Mouse (Mus musculus) cerebellum, adult 2 months (tissue): ENCODE data around the gene Ppp4r3b. TPM values are rescaled to one million over a fixed set of nuclear protein-coding genes. Genes with fewer than 3 reads are reported as not detected.

Experiments
- DNase-seq, 2 experiments: peaks; one replicate each; pipeline ENCODE4 v3.0.0; 2021
- H3K27ac ChIP-seq: fragments of 200-500 bp; 2 replicates; pipeline ENCODE4 v1.5.1; 2012; ENCODE audit warnings: low read length, control low read depth, inconsistent platforms; ENCODE audit not compliant: insufficient read depth
- H3K27me3 ChIP-seq: fragments of 200-500 bp; 2 replicates; pipeline ENCODE4 v1.6.1; 2012; ENCODE audit warnings: inconsistent platforms, mild to moderate bottlenecking, low read length, moderate library complexity; ENCODE audit not compliant: control insufficient read depth, insufficient read depth
- H3K4me1 ChIP-seq: fragments of 200-500 bp; 2 replicates; pipeline ENCODE4 v1.6.1; 2011; ENCODE audit warnings: low read length; ENCODE audit not compliant: control insufficient read depth, insufficient read depth
- H3K4me3 ChIP-seq: fragments of 200-500 bp; replicated peaks from 2 replicates; pipeline ENCODE3; 2011; ENCODE audit warnings: mild to moderate bottlenecking, low read depth, low read length, control low read depth; ENCODE audit not compliant: insufficient read depth
- CTCF ChIP-seq: fragments of 200-500 bp; IDR thresholded peaks from 2 replicates; pipeline ENCODE4 v1.5.1; 2011; ENCODE audit warnings: low read depth, mild to moderate bottlenecking, control low read depth, low read length, moderate library complexity, borderline replicate concordance; ENCODE audit not compliant: insufficient read depth
- POLR2A ChIP-seq: fragments of 200-500 bp; IDR thresholded peaks from 2 replicates; pipeline ENCODE4 v1.6.1; 2011; ENCODE audit warnings: low read length, control low read depth, borderline replicate concordance; ENCODE audit not compliant: insufficient read depth
- WGBS: fragments of 180-500 bp; shearing (Covaris S2); methylation state at CpG from one replicate; pipeline ENCODE4 v1.1.7; 2018; 5-methylcytosine and 5-hydroxymethylcytosine counted together
- polyA plus RNA-seq: library from polyadenylated mRNA; depleted of rRNA; stranded (reverse); fragments of >200 nt; gene quantifications from 2 replicates; pipeline ENCODE4 v1.2.3, GENCODE M21; 2012; rRNA removed

Gene Ppp4r3b
- polyA plus RNA-seq, 1 experiment = 21.5 TPM

- no peak for DNase-seq
- TF ChIP-seq POLR2A (no peak), CTCF (no peak)
Measured at GRCm38 (mm10) chr11:29241961-29242360, 69.3 kb downstream of the Ppp4r3b start.

DNA sequence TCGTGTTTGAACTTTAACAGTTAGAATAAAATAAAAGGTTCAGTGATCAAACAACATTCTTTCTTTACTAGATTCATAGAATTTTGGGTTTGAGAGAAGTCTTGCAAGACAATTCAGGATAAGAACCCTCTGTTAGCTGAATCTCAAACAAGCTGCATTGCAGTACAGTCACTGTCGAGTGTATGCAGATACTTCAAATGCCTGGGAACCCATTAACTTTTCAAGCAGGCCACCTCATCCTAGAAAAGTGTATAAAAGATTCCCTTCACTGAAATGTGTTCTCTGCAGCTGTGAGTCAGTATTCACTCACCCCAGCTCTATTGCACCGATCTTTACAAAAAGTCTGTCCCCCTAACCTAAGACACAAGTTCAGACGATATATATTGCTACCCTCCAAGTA lies 73.3 kb downstream of the Ppp4r3b start:
- Histone ChIP-seq H3K4me1 (peaks cover 3% of the 10 kb centered on the region; the same call in 1 of the 2 replicates), H3K4me3 (no peak overlapping the region), H3K27ac (no peak overlapping the region), H3K27me3 (no peaks in the 10 kb centered on the region)
- TF ChIP-seq POLR2A (no peak), CTCF (no peak)
- no peak for DNase-seq
- 39% methylated on average over 4 of the region's 4 CpGs for WGBS

More at GRCm38 (mm10) chr11:29241961-29242360, 69.3 kb downstream of the Ppp4r3b start:
- H3K27me3 ChIP-seq = no peaks in the 10 kb centered on the region
- no peak overlapping the region for H3K4me3 ChIP-seq
- H3K27ac ChIP-seq = no peak overlapping the region
- WGBS = 66% methylated on average over 4 of the region's 4 CpGs
- H3K4me1 ChIP-seq = peaks cover 3% of the 10 kb centered on the region; the same call in 1 of the 2 replicates

DNA sequence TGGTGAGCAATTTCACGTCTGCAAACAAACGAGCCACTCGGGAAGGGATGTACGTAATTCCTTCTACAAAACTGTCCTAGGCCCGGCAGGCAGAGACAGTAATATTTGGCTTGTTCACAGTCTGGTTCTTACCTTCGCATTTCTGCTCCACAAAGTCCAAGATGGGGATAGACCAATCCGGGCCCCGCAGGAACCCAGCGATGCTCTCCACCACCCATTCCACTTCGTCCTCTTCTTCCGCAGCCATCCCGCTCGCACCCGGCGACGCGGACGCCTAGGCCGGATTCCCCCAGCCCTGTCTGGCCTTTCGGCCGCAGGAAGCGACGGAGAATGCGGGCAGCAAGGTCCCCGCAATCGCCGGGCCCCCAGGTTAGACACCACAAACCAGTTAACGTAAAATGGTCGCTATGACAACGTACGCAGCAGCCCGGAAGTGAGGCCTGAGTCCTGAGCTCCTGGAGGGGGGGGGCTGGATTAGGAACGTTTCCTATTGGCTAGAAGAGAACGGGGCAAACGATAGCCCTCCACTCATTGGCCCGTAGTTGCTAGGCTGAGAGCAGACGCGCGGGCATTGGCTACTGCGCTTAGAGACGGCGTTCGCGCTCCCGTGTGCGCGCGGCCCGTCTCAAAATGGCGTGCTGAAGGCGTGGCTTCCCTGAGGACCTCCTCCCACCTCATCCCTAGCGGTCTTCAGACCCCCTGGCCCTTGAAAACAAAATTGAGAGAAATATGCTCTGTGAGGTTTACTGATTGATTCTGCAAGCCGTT lies 74.4 kb downstream of the Ppp4r3b start, which contains the start of gene Cfap36:
Gene Cfap36, minus strand, starts transcription at position 527 of the 768 bp plus-strand sequence.
- Histone ChIP-seq H3K27me3 (no peaks in the 10 kb centered on the region), H3K4me1 (peaks cover 3% of the 10 kb centered on the region; the same call in 1 of the 2 replicates), H3K4me3 (peak within 1 kb of the TSS; percentile 71), H3K27ac (0 out of 2 replicates have a peak within 1 kb of the TSS, but pooled peaks have one; percentile 4)
- under 1% methylated on average over 53 of the region's 53 CpGs for whole genome bisulfite sequencing
- peak; percentile 89 to 96 for DNase-seq
- TF ChIP-seq CTCF (no peak), POLR2A (peak; percentile 43; the same call in 1 of the 2 replicates)

DNA sequence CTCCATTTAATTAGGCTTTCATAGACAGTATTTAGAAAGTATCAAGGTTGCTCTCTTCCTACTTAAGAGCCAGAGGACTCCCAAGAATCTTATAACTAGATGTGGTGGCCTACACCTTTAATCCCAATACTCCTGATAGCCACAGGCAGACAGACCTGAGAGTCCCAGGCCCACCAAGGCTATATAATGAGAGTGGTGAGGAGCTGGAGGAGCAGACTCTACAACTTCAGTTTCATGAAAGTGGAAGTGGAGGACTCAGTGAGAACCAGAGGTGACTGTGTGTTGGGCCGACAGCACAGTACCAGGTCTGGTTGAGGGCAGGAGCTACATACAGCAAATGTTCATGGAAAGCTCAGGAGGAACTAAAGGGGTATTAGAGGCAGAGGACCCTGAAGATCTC lies 75.0 kb downstream of the Ppp4r3b start:
- Histone ChIP-seq H3K4me3 (peak overlapping the region; percentile 51), H3K27me3 (no peaks in the 10 kb centered on the region), H3K4me1 (peaks cover 3% of the 10 kb centered on the region; the same call in 1 of the 2 replicates), H3K27ac (no peak overlapping the region)
- no peak for TF ChIP-seq CTCF
- no peak for TF ChIP-seq POLR2A
- WGBS = 96% methylated on average over 1 of the region's 1 CpGs
- DNase-seq = no peak

- Histone ChIP-seq H3K4me3 (no peak overlapping the region), H3K27ac (no peak overlapping the region), H3K4me1 (peaks cover 3% of the 10 kb centered on the region; the same call in 1 of the 2 replicates), H3K27me3 (no peaks in the 10 kb centered on the region)
- DNase-seq = no peak
- 98% methylated on average over 5 of the region's 5 CpGs for WGBS
- no peak for TF ChIP-seq POLR2A
- no peak for TF ChIP-seq CTCF
Measured at GRCm38 (mm10) chr11:29248386-29248785, 75.7 kb downstream of the Ppp4r3b start.

DNA sequence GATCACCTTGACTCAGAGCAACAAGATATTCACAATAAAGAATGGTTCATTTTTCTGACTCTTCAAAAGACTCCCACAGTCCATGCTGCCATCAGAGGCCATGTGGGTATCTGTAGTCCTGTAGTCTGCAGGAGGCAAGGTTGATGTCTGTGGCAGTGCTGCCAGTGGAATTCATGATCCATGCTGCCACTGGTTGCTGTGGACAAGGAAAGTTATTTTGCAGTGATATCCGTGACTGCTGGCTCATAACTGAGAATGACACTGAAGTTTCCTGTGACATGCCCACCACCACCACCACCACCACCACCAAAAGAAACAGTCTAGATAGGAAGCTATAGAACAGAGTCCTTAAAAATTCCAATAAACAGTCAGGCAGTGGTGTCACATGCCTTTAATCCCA lies 82.0 kb downstream of the Ppp4r3b start:
- Histone ChIP-seq H3K27me3 (no peaks in the 10 kb centered on the region), H3K4me1 (no peaks in the 10 kb centered on the region), H3K4me3 (no peak overlapping the region), H3K27ac (no peak overlapping the region)
- TF ChIP-seq POLR2A = no peak
- TF ChIP-seq CTCF = no peak
- DNase-seq = no peak
- WGBS = 69% methylated on average over 1 of the region's 1 CpGs

DNA sequence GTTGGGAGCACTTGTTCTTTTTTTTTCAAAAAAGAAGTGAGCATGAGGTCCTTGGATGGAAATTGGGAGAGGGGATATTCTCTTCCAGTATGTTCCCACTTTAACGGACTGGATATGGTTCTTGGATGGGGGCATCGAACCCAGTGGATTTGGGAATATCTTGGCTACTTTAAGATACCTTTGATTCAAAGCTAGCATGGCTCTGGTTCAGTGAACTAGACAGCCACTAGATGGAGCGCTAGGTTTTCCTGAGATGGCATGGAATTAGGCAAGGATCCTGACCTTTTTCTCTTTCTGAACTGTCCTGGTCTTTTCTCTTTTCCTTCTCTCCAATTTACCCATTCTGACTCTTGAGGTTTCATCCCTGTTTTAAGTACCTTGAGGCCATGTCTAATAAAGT lies 95.1 kb downstream of the Ppp4r3b start:
- no peaks in the 10 kb centered on the region for H3K4me1 ChIP-seq
- 17% methylated on average over 3 of the region's 3 CpGs for WGBS
- TF ChIP-seq POLR2A (no peak), CTCF (peak; percentile 63; the same call in 1 of the 2 replicates)
- peak; percentile 42 to 43 for DNase-seq
- no peak overlapping the region for H3K4me3 ChIP-seq
- no peaks in the 10 kb centered on the region for H3K27me3 ChIP-seq
- H3K27ac ChIP-seq = no peak overlapping the region

Other genes starting within 250 kb of the Ppp4r3b start
- 18.9 and 20.2 TPM in 2 replicates for gene Pnpt1, start 42.1 kb upstream of the Ppp4r3b start, polyA plus RNA-seq
- 72.1 and 83.7 TPM in 2 replicates for gene Cfap36, start 74.5 kb downstream of the Ppp4r3b start, polyA plus RNA-seq
- gene Ccdc88a, start 200.8 kb downstream of the Ppp4r3b start, polyA plus RNA-seq = 13.1 and 14.4 TPM in 2 replicates